Mouse (Mus musculus) heart, adult 2 months (tissue): ENCODE measurements around the gene Myt1l.

Source experiments
- CTCF ChIP-seq: fragments of 200-600 bp; IDR thresholded peaks from 2 replicates; pipeline ENCODE4 v1.8.1; 2022; ENCODE audit warnings: antibody characterized with exemption, mild to moderate bottlenecking, moderate library complexity
- EP300 ChIP-seq: fragments of 200-500 bp; IDR thresholded peaks from 2 replicates; pipeline ENCODE4 v1.6.1; 2011; ENCODE audit warnings: low read depth, low read length, control low read depth; ENCODE audit not compliant: insufficient read depth

- TF ChIP-seq CTCF (no peak), EP300 (no peak)
Observed at GRCm38 (mm10) chr12:29534326-29534725, 6.1 kb downstream of the Myt1l start.
